Mouse (Mus musculus) hindlimb bud, embryonic 11.5 days (tissue): ENCODE data around the gene Fam178b.

Experiments
- DNase-seq: peaks from one replicate; pipeline ENCODE4 v3.0.0-alpha.2; 2012; ENCODE audit warnings: low read depth, low spot score; ENCODE audit errors: extremely low spot score

The Fam178b gene

GRCm38 (mm10) chr1:36567818-36568603 lies 115.0 kb downstream of the Fam178b start:
- no peak for DNase-seq

GRCm38 (mm10) chr1:36566425-36566824 lies 116.6 kb downstream of the Fam178b start:
- no peak for DNase-seq

GRCm38 (mm10) chr1:36564101-36564500 lies 118.9 kb downstream of the Fam178b start:
- no peak for DNase-seq

GRCm38 (mm10) chr1:36563632-36564031 lies 119.4 kb downstream of the Fam178b start:
- no peak for DNase-seq

GRCm38 (mm10) chr1:36563197-36563596 lies 119.8 kb downstream of the Fam178b start:
- DNase-seq: no peak

- no peak for DNase-seq
Observed at GRCm38 (mm10) chr1:36562388-36562787, 120.6 kb downstream of the Fam178b start.

GRCm38 (mm10) chr1:36560903-36561302 lies 122.1 kb downstream of the Fam178b start:
- DNase-seq: no peak

- no peak for DNase-seq
Observed at GRCm38 (mm10) chr1:36559888-36560287, 123.1 kb downstream of the Fam178b start.

- DNase-seq: no peak
Observed at GRCm38 (mm10) chr1:36559256-36559655, 123.7 kb downstream of the Fam178b start.

- DNase-seq: no peak
Observed at GRCm38 (mm10) chr1:36558031-36558993, 124.7 kb downstream of the Fam178b start, which contains the start of gene Sema4c. Gene Sema4c (minus strand): TSS chr1:36558349.

GRCm38 (mm10) chr1:36557457-36558011 lies 125.4 kb downstream of the Fam178b start:
- no peak for DNase-seq

GRCm38 (mm10) chr1:36556553-36557456 lies 126.2 kb downstream of the Fam178b start:
- peak; percentile 61 for DNase-seq

- no peak for DNase-seq
Observed at GRCm38 (mm10) chr1:36555798-36556395, 127.1 kb downstream of the Fam178b start.

GRCm38 (mm10) chr1:36554633-36555399 lies 128.2 kb downstream of the Fam178b start:
- DNase-seq: no peak

GRCm38 (mm10) chr1:36552506-36552905 lies 130.5 kb downstream of the Fam178b start:
- no peak for DNase-seq

- no peak for DNase-seq
Observed at GRCm38 (mm10) chr1:36551904-36552303, 131.1 kb downstream of the Fam178b start.

- DNase-seq: no peak
Observed at GRCm38 (mm10) chr1:36550075-36550863, 132.7 kb downstream of the Fam178b start.

GRCm38 (mm10) chr1:36549491-36549890 lies 133.5 kb downstream of the Fam178b start:
- DNase-seq: no peak
